Mouse (Mus musculus): Measurements from ENCODE around the gene Epha4.

GRCm38 (mm10) chr1:77438639-77439038 lies 76.2 kb downstream of the Epha4 start:
- TF ChIP-seq CTCF (IDR thresholded peaks at IDR 0.05; ENCODE audit: low read depth, low read length): no peak
- no peak for TF ChIP-seq POLR2A (IDR thresholded peaks at IDR 0.05; ENCODE audit: insufficient read depth, low read length)
